Mouse (Mus musculus) embryonic facial prominence, embryonic 11.5 days (tissue): ENCODE data around the gene Ip6k1. TPM values are rescaled to one million over a fixed set of nuclear protein-coding genes. Genes with fewer than 3 reads are reported as not detected.

Experiments used
- ATAC-seq: fragments of 200-750 bp; cut with Nextera tagmentation; replicated peaks from 2 replicates; pipeline ENCODE4 v1.8.0; 2017; ENCODE audit warnings: low read depth; ENCODE audit not compliant: insufficient number of reproducible peaks, low FRiP score, low TSS enrichment
- DNase-seq: peaks from one replicate; pipeline ENCODE4 v3.0.0-alpha.2; 2015; ENCODE audit warnings: low spot score
- H3K27ac ChIP-seq: fragments of 300-500 bp; sonication (generic); replicated peaks from 2 replicates; pipeline ENCODE4 v1.5.1; 2014; ENCODE audit warnings: mild to moderate bottlenecking, low read depth, low read length, control low read depth
- H3K27me3 ChIP-seq: fragments of 300-500 bp; sonication (generic); 2 replicates; pipeline ENCODE4 v1.6.1; 2014; ENCODE audit warnings: mild to moderate bottlenecking, low read length, moderate library complexity, mixed read lengths; ENCODE audit not compliant: control insufficient read depth, insufficient read depth
- H3K36me3 ChIP-seq: fragments of 300-500 bp; sonication (generic); replicated peaks from 2 replicates; pipeline ENCODE4 v1.6.1; 2014; ENCODE audit warnings: low read depth, mild to moderate bottlenecking, low read length, moderate library complexity, mixed read lengths; ENCODE audit not compliant: control insufficient read depth, insufficient read depth
- H3K4me1 ChIP-seq: fragments of 300-500 bp; sonication (generic); 2 replicates; pipeline ENCODE4 v1.6.1; 2014; ENCODE audit warnings: low read length, mixed read lengths; ENCODE audit not compliant: control insufficient read depth, insufficient read depth
- H3K4me2 ChIP-seq: fragments of 300-500 bp; sonication (generic); 2 replicates; pipeline ENCODE4 v1.6.1; 2014; ENCODE audit warnings: low read depth, mild to moderate bottlenecking, control low read depth, low read length, moderate library complexity
- H3K4me3 ChIP-seq: fragments of 300-500 bp; sonication (generic); 2 replicates; pipeline ENCODE4 v1.5.1; 2014; ENCODE audit warnings: low read depth, low read length, control low read depth
- H3K9ac ChIP-seq: fragments of 300-500 bp; sonication (generic); replicated peaks from 2 replicates; pipeline ENCODE4 v1.6.1; 2014; ENCODE audit warnings: mild to moderate bottlenecking, control low read depth, low read length
- H3K9me3 ChIP-seq: fragments of 300-500 bp; sonication (generic); replicated peaks from 2 replicates; pipeline ENCODE4 v1.6.1; 2016; ENCODE audit warnings: mild to moderate bottlenecking, low read length, inconsistent platforms, mixed read lengths; ENCODE audit not compliant: control insufficient read depth
- WGBS: fragments of 180-500 bp; shearing (Covaris S2); extraction: QIAGEN DNeasy Blood & Tissue Kit; methylation state at CpG from one replicate; pipeline ENCODE4 v1.1.7; 2014; 5-methylcytosine and 5-hydroxymethylcytosine counted together
- polyA plus RNA-seq: library from polyadenylated mRNA; unstranded; fragments of >200 nt; fragmentation: Nextera tagmentation; extraction: Ambion mirVana; gene quantifications from 2 replicates; pipeline ENCODE4 v1.2.1, GENCODE M21; 2014

Gene Ip6k1
- polyA plus RNA-seq, 1 experiment from 2014 or later, result 28.0 TPM

DNA sequence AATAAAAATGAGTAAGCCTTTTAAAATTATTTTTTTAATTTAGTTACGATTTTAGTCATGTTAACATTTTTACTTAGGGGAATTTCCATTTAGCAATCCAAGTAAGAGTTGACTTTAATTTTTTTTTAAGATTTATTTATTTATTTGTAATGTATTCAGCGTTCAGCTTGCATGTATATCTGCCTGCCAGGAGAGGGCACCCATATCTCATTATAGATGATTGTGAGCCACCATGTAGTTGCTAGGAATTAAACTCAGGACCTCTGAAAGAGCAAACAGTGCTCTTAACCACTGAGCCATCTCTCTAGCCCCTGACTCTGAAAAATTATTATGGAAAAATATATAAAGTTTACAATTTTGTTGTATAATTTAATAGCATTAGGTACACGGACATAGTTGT lies 24.3 kb downstream of the Ip6k1 start:
- Histone ChIP-seq H3K36me3 (peaks cover 22% of the 10 kb centered on the region), H3K4me1 (no peaks in the 10 kb centered on the region), H3K9ac (no peak overlapping the region), H3K9me3 (no peaks in the 10 kb centered on the region), H3K4me3 (no peak overlapping the region), H3K27me3 (no peaks in the 10 kb centered on the region), H3K27ac (no peak overlapping the region), H3K4me2 (no peak overlapping the region)
- WGBS, result 93% methylated on average over 3 of the region's 3 CpGs
- ATAC-seq (no peak), DNase-seq (no peak)

DNA sequence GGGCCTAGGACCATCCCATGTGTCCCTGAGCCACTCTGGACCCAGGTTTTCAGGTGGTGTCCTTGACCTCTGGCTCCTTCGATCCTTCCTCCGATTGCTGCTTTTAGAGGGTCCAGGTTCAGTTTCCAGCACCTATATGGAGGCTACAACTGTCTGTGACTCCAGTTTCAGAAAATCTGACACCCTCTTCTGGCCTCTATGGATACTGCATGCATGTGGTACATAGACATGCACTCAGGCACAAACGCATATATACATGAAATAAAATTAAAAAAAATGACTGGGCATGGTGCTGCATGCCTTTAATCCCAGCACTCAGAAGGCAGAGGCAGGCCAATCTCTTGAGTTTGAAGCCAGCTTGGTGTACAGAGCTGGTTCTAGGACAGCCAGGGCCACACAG lies 25.6 kb downstream of the Ip6k1 start:
- Histone ChIP-seq H3K9me3 (no peaks in the 10 kb centered on the region), H3K4me2 (no peak overlapping the region), H3K9ac (no peak overlapping the region), H3K27me3 (no peaks in the 10 kb centered on the region), H3K4me3 (no peak overlapping the region), H3K4me1 (no peaks in the 10 kb centered on the region), H3K27ac (no peak overlapping the region), H3K36me3 (peaks cover 24% of the 10 kb centered on the region)
- ATAC-seq (no peak), DNase-seq (no peak)
- WGBS, result 93% methylated on average over 3 of the region's 3 CpGs

- H3K4me3 ChIP-seq, result no peak overlapping the region
- no peaks in the 10 kb centered on the region for H3K4me1 ChIP-seq
- no peak for ATAC-seq
- no peak overlapping the region for H3K9ac ChIP-seq
- no peak overlapping the region for H3K27ac ChIP-seq
- H3K9me3 ChIP-seq, result no peaks in the 10 kb centered on the region
- H3K4me2 ChIP-seq, result no peak overlapping the region
- 91% methylated on average over 5 of the region's 5 CpGs for WGBS
- H3K36me3 ChIP-seq, result peaks cover 12% of the 10 kb centered on the region
- no peak for DNase-seq
- no peaks in the 10 kb centered on the region for H3K27me3 ChIP-seq
These were observed 29.8 kb downstream of the Ip6k1 start for GRCm38 (mm10) chr9:108032126-108032525.

DNA sequence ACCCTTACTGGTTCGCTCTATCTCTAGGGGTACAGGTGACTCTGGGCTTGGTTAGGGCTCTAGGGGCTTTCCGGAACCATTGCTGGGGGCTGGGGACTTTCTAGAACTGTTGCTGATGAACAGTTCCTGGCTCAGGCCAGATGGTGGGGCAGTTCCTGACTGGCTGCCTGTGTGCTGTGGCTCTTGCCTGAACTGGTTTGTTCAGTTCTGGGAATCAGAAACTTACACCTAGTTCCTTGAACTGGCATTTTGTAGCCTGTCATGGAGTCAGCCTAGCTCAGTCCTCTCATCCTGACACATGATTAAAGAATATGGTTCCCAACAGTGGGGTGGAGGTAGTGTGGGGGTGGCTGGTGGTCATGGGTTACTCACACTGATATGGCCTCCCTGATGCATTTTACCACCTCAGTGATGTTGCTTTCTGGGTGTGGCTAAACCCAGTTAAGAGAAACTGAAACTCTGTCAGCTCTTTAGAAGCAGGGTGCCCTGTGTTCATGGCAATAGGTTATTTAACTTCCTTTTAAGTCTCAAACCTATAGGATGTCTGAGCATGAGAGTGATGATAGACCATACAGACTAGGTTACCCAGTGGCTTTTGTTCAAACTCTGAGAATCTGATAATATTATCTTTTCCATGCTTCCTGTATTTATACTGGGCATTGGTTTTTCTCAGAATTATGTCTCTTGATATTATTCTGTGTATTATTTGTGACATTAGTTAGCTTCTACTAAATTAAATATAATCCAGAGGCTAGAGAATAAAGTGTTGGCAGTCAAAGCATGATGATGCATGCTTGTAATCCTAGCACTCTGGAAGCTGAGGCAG lies 33.2 kb downstream of the Ip6k1 start:
- ATAC-seq (no peak), DNase-seq (no peak)
- Histone ChIP-seq H3K4me3 (no peak overlapping the region), H3K4me2 (no peak overlapping the region), H3K27me3 (no peaks in the 10 kb centered on the region), H3K27ac (no peak overlapping the region), H3K4me1 (no peaks in the 10 kb centered on the region), H3K9me3 (no peaks in the 10 kb centered on the region), H3K36me3 (peaks cover 5% of the 10 kb centered on the region), H3K9ac (no peak overlapping the region)
- 94% methylated on average over 2 of the region's 2 CpGs for WGBS

DNA sequence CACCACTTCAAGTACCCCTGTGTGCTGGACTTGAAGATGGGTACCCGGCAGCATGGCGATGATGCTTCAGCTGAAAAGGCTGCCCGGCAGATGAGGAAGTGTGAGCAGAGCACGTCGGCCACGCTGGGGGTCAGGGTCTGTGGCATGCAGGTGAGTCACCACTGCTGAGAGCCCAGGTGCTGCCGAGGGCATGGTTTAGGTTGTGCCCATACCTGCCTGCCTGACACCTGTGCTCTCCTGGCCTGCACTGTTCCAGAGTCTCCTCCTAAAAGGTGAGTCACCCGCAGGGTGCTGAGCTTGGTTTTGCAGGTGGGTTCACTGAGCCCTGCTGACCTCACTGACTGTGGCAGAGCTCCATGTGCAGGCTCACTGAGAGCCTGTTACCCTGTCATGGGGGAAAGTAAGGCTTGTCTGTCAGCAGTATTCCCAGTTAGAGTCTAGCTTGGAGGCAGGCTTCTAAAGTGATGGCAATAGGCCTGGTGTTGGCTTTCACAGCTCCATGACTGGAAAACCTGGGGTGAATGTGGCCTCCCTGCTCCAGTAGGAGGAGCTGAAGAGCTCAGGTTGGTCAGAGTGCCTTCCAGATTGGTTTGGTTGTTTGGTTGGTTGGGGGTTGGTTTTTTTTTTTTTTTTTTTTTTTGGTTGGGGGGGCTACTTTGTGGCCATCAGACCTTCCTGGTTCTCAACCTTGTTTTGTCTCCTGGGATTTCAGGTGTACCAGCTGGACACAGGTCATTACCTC lies 42.6 kb downstream of the Ip6k1 start:
- Histone ChIP-seq H3K9ac (no peak overlapping the region), H3K9me3 (no peaks in the 10 kb centered on the region), H3K27me3 (no peaks in the 10 kb centered on the region), H3K4me2 (no peak overlapping the region), H3K27ac (no peak overlapping the region), H3K4me3 (no peak overlapping the region), H3K4me1 (no peaks in the 10 kb centered on the region), H3K36me3 (peaks cover 17% of the 10 kb centered on the region)
- no peak for DNase-seq
- no peak for ATAC-seq
- WGBS, result 97% methylated on average over 8 of the region's 8 CpGs

- Histone ChIP-seq H3K9ac (no peak overlapping the region), H3K4me1 (no peaks in the 10 kb centered on the region), H3K27me3 (no peaks in the 10 kb centered on the region), H3K4me2 (no peak overlapping the region), H3K36me3 (peaks cover 13% of the 10 kb centered on the region), H3K4me3 (no peak overlapping the region), H3K9me3 (no peaks in the 10 kb centered on the region), H3K27ac (no peak overlapping the region)
- 91% methylated on average over 4 of the region's 4 CpGs for WGBS
- no peak for ATAC-seq
- no peak for DNase-seq
These were observed 44.3 kb downstream of the Ip6k1 start for GRCm38 (mm10) chr9:108046582-108046981.

GRCm38 (mm10) chr9:108047601-108048565 lies 45.6 kb downstream of the Ip6k1 start:
- Histone ChIP-seq H3K36me3 (peaks cover 10% of the 10 kb centered on the region), H3K9ac (peak overlapping the region; percentile 15; the same call in 1 of the 2 replicates), H3K4me3 (peak overlapping the region; percentile 72), H3K27me3 (no peaks in the 10 kb centered on the region), H3K9me3 (no peaks in the 10 kb centered on the region), H3K4me2 (peak overlapping the region; percentile 89), H3K4me1 (no peaks in the 10 kb centered on the region), H3K27ac (no peak overlapping the region; the same call in 1 of the 2 replicates)
- WGBS, result 48% methylated on average over 17 of the region's 17 CpGs
- ATAC-seq (no peak), DNase-seq (no peak)
